Mouse (Mus musculus) adrenal gland, postnatal 25 days (tissue): Measurements from ENCODE around the gene Ripor3. TPM values are rescaled to one million over a fixed set of nuclear protein-coding genes. Genes with fewer than 3 reads are reported as not detected.
A peak's percentile ranks its signal among the peaks of the same experiment; 100 is the strongest.

ENCODE experiments used
- DNase-seq: peaks from one replicate; pipeline ENCODE4 v3.0.0; 2021; ENCODE audit warnings: mixed read lengths
- total RNA-seq: library from RNA; stranded (reverse); gene quantifications from 2 replicates; pipeline ENCODE4 v1.2.3, GENCODE M21; 2021

Ripor3 gene
- total RNA-seq, 1 experiment from 2014 or later = 2.1 TPM

- DNase-seq = peak; percentile 46
These were observed 23.7 kb downstream of the Ripor3 start for GRCm38 (mm10) chr2:167986762-167987161.

GRCm38 (mm10) chr2:167984946-167985345 lies 25.5 kb downstream of the Ripor3 start:
- no peak for DNase-seq

- DNase-seq = no peak
These were observed 26.0 kb downstream of the Ripor3 start for GRCm38 (mm10) chr2:167984371-167984770.

GRCm38 (mm10) chr2:167982646-167983045 lies 27.8 kb downstream of the Ripor3 start:
- no peak for DNase-seq

GRCm38 (mm10) chr2:167980391-167980790 lies 30.0 kb downstream of the Ripor3 start:
- no peak for DNase-seq

- no peak for DNase-seq
These were observed 32.1 kb downstream of the Ripor3 start for GRCm38 (mm10) chr2:167978271-167978670.

- DNase-seq = no peak
These were observed 34.7 kb downstream of the Ripor3 start for GRCm38 (mm10) chr2:167975746-167976145.

- no peak for DNase-seq
These were observed 37.6 kb downstream of the Ripor3 start for GRCm38 (mm10) chr2:167972809-167973208.

GRCm38 (mm10) chr2:167972146-167972545 lies 38.3 kb downstream of the Ripor3 start:
- no peak for DNase-seq

- DNase-seq = no peak
These were observed 40.4 kb downstream of the Ripor3 start for GRCm38 (mm10) chr2:167969851-167970541.

GRCm38 (mm10) chr2:167968504-167968903 lies 41.9 kb downstream of the Ripor3 start:
- no peak for DNase-seq

GRCm38 (mm10) chr2:167965911-167966310 lies 44.5 kb downstream of the Ripor3 start:
- no peak for DNase-seq

- DNase-seq = no peak
These were observed 46.1 kb downstream of the Ripor3 start for GRCm38 (mm10) chr2:167964320-167964719.

- DNase-seq = no peak
These were observed 46.6 kb downstream of the Ripor3 start for GRCm38 (mm10) chr2:167963778-167964300.

GRCm38 (mm10) chr2:167963176-167963575 lies 47.2 kb downstream of the Ripor3 start:
- DNase-seq = no peak

GRCm38 (mm10) chr2:167962347-167962746 lies 48.1 kb downstream of the Ripor3 start:
- no peak for DNase-seq

GRCm38 (mm10) chr2:167960584-167960983 lies 49.8 kb downstream of the Ripor3 start:
- no peak for DNase-seq

- DNase-seq = no peak
These were observed 50.4 kb downstream of the Ripor3 start for GRCm38 (mm10) chr2:167959996-167960395.

GRCm38 (mm10) chr2:167959384-167959911 lies 51.0 kb downstream of the Ripor3 start:
- no peak for DNase-seq

- peak; percentile 95 for DNase-seq
These were observed 51.6 kb downstream of the Ripor3 start for GRCm38 (mm10) chr2:167958843-167959242.

- DNase-seq = peak; percentile 68
These were observed 52.2 kb downstream of the Ripor3 start for GRCm38 (mm10) chr2:167958082-167958788.

GRCm38 (mm10) chr2:167957539-167957938 lies 52.9 kb downstream of the Ripor3 start:
- no peak for DNase-seq

- DNase-seq = no peak
These were observed 55.5 kb downstream of the Ripor3 start for GRCm38 (mm10) chr2:167954928-167955327.
